Mouse (Mus musculus) left cerebral cortex, adult 6 months (tissue): ENCODE measurements around the gene Olfr1381. TPM values are rescaled to one million over a fixed set of nuclear protein-coding genes. Genes with fewer than 3 reads are reported as not detected.

Experiments
- long read RNA-seq, 2 experiments: library from polyadenylated mRNA; unstranded; transcript quantifications; one replicate each; pipeline ENCODE4 v2.0.0; 2019 to 2020
- polyA plus RNA-seq: library from polyadenylated mRNA; unstranded; fragments of <200 nt; fragmentation: Nextera tagmentation; gene quantifications from 2 replicates; pipeline ENCODE4 v1.2.3, GENCODE M21; 2021

Olfr1381 gene
- polyA plus RNA-seq, result not detected in 2 replicates
- long read RNA-seq, experiment 1, result 0 reads
- long read RNA-seq, experiment 2, result 0 reads

GRCm38 (mm10) chr11:49543149-49543548, at the start of gene Olfr1381:
Gene Olfr1381 (plus strand): TSS chr11:49543449.

GRCm38 (mm10) chr11:49519348-49519747, 23.9 kb upstream of the Olfr1381 start, which contains the start of gene Olfr1383:
Gene Olfr1383 (plus strand): TSS chr11:49519648.

GRCm38 (mm10) chr11:49527947-49528346, 15.3 kb upstream of the Olfr1381 start, which contains the start of gene Olfr1382:
Gene Olfr1382 (plus strand): TSS chr11:49528247.

GRCm38 (mm10) chr11:49556578-49556977, 13.3 kb downstream of the Olfr1381 start, which contains the start of gene Olfr1380:
Gene Olfr1380 (plus strand): TSS chr11:49556878.

Other genes with a start within 250 kb of the Olfr1381 start
- not detected in 2 replicates for gene Olfr10, start 238.7 kb upstream of the Olfr1381 start, polyA plus RNA-seq
- not detected in 2 replicates for gene Olfr1391, start 220.7 kb upstream of the Olfr1381 start, polyA plus RNA-seq
- gene Olfr1390, start 208.3 kb upstream of the Olfr1381 start, polyA plus RNA-seq, result not detected in 2 replicates
- gene Olfr1389, start 120.4 kb upstream of the Olfr1381 start, polyA plus RNA-seq, result not detected in 2 replicates
- gene Olfr1388, start 106.8 kb upstream of the Olfr1381 start, polyA plus RNA-seq, result not detected in 2 replicates
- gene Olfr1387, start 88.1 kb upstream of the Olfr1381 start, polyA plus RNA-seq, result not detected in 2 replicates
- not detected in 2 replicates for gene Olfr1386, start 78.4 kb upstream of the Olfr1381 start, polyA plus RNA-seq
- not detected in 2 replicates for gene Olfr1385, start 54.4 kb upstream of the Olfr1381 start, polyA plus RNA-seq
- gene Olfr1384, start 36.7 kb upstream of the Olfr1381 start, polyA plus RNA-seq, result not detected in 2 replicates
- not detected in 2 replicates for gene Olfr1383, start 23.8 kb upstream of the Olfr1381 start, polyA plus RNA-seq
- not detected in 2 replicates for gene Olfr1382, start 15.2 kb upstream of the Olfr1381 start, polyA plus RNA-seq
- gene Olfr1380, start 13.4 kb downstream of the Olfr1381 start, polyA plus RNA-seq, result not detected in 2 replicates
- gene Flt4, start 65.8 kb downstream of the Olfr1381 start, polyA plus RNA-seq, result 0.40 and 0.74 TPM in 2 replicates
- 0.49 TPM in 1 of 2 replicates, not detected in the other for gene Scgb3a1, start 120.2 kb downstream of the Olfr1381 start, polyA plus RNA-seq
- 3.2 and 4.3 TPM in 2 replicates for gene Cnot6, start 169.3 kb downstream of the Olfr1381 start, polyA plus RNA-seq